Mouse (Mus musculus) thymus, postnatal 0 days (tissue): Measurements from ENCODE around the gene Hist3h2a. TPM values are rescaled to one million over a fixed set of nuclear protein-coding genes. Genes with fewer than 3 reads are reported as not detected.

Experiments used
- DNase-seq: peaks from one replicate; pipeline ENCODE4 v3.0.0-alpha.2; 2015; ENCODE audit warnings: low spot score
- polyA plus RNA-seq: library from polyadenylated mRNA; unstranded; fragments of >200 nt; fragmentation: Nextera tagmentation; extraction: Ambion mirVana; gene quantifications from 2 replicates; pipeline ENCODE4 v1.2.1, GENCODE M21; 2015

Hist3h2a gene
- 52.3 and 52.8 TPM in 2 replicates for polyA plus RNA-seq

GRCm38 (mm10) chr11:58954420-58955142 lies at the start of gene Hist3h2a, which contains the start of gene Trim17:
Gene Hist3h2a (plus strand): TSS chr11:58954685.
Gene Trim17 (plus strand): TSS chr11:58954685.
- peak; percentile 98 for DNase-seq

GRCm38 (mm10) chr11:58904838-58905237 lies 49.6 kb upstream of the Hist3h2a start:
- peak; percentile 47 for DNase-seq

DNA sequence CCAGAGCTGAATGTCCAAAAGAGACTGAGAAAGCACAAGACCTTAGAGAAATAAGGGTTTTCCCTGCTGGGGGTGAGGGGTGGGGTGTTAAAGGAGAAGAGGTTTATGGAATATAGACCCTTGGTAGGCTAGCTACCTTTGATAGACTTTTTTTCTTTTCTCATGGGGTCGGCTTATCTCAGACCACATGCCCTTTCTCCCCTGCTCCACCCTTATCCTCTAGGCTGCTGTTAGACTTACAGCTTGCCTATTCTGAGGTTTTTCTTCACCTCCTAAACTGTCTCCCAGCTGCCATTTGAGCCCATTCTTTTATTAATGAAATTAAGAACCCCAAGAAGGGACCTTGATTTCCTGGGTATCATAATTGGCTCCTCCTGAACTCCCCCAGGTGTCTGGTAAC lies 40.7 kb upstream of the Hist3h2a start:
- DNase-seq, result no peak

- peak; percentile 60 for DNase-seq
Measured at GRCm38 (mm10) chr11:58914461-58915028, 39.9 kb upstream of the Hist3h2a start.

DNA sequence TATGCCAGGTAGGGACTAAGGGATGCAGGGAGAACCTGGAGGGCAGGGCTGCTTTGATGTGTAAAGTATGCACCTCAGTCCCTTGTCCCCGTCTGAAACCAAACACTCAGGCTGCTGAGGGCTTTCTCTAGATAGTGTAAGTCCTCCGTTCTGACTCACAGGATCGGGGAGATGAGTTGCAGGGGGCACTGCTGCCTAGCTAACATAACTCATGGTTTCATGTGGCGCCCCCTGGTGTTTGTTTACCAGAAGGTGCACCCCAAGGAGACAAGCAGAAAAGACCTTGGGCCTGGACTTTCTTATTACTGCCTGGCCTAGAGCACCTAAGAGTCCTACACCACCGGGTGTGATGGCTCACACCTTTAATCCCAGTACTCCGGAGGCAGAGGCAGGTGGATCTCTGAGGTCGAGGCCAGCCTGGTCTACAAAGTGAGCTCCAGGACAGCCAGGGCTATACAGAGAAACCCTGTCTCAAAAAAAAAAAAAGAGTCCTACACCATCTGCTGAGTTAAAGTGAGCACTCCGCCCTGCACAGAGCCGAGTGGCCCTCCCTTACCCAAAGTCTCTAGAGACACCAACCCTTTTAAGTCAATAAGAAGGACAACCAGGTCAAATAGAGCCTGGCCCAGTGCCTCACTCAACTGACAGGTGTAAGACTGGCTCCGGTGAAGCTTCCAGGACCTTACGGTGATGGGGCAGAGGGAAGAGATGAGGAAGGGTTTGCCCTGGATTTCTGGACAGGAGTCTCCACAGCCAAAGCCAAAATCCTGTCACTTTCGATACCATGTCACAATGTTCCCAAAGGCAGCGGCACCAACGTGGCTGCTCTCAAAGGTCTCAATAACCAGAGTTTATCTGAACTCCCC lies 37.4 kb upstream of the Hist3h2a start:
- peak; percentile 89 for DNase-seq

DNA sequence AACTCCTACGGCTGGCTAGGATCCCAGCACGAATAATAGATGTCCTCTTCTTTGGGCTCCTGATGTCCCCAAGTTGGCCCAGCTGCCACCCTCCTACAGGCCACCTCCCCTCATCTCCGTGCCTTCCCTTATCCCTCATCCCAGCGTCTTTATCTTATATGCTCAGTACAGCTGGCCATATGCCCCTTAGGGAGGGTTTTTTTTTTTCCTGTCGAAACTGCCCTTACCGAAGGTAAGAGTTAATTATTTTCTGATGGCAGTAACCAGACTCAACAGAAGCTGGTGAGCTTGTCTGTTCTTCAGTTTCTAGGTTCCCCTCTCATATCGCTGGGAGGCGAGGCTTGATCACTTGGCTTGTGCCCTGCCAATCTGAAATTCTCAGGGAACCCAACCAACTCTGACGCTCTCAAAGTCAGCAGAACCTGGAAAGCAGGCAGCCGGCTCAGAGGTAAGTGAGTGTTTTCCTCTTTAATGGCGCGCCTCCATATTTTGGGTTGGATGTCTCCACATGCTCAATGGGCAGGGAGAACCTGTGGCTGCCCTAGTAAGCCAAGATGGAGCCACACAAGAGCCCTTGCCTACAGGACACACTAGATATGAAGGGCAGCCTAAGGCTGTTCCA lies 36.6 kb upstream of the Hist3h2a start, which contains the start of gene Btnl10:
TSS of gene Btnl10 (plus strand) at position 164 of the 622 bp plus-strand sequence.
- no peak for DNase-seq

DNA sequence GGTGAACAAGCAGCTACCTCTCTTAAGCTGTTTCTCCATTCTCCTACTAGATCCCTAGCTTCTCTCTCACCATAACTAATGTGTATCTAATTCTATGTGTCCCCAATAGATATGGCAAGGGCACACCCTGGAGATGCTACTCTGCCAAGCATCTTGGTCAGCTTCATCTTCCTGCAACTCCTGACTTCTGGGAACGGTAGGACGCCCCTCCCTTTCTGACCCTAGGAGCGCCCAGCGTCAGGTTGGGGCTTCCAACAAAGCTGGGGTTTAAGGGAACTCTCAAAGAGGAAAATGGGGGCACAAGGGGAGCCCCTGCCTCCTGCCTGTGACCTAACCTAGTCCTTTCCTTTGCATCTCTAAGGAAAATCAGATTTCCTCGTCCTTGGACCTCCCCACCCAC lies 35.7 kb upstream of the Hist3h2a start:
- no peak for DNase-seq

- DNase-seq, result no peak
Measured at GRCm38 (mm10) chr11:58922420-58922819, 32.1 kb upstream of the Hist3h2a start.

GRCm38 (mm10) chr11:58926651-58927050 lies 27.8 kb upstream of the Hist3h2a start:
- no peak for DNase-seq

GRCm38 (mm10) chr11:58927053-58927452 lies 27.4 kb upstream of the Hist3h2a start:
- no peak for DNase-seq

DNA sequence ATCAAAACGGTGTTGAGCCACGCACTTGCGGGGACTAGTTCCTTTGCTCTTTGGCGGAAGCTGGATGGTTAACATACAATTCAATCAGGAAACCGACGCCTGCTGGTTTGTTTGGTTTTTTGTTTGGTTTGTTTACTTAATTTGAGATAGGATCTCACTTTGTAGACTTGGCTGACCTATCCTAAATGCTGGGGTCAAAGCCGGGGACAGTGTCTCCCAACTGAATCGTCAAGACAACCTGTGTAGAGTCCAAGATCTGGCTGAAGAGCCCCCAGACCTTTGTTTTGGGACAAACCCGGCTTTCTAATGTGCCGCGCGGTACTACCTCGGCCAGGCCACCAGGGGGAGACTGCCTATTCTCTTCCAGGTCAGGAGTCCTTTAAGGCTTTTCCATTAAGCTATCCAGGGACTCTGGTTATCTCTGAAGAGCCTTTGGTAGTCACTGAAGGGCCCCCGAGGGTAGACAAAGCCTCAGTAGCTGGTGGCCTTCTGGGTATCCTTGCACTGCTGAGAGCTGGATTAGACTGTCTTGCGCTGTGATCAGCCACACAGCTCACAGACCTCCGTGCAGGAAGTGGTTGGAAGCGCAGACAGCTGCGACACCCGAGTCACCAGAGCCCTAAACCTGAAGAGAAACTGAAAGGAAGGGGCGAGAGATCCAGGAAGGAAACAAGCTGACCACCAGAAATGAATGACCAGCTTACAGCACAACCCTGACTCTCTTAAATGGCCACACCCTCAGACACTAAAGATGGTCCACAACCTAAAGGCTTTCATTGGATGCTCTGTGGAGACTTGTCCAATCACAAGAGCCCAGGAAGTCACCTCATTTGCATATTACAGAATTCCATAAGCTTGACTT lies 26.5 kb upstream of the Hist3h2a start:
- peak; percentile 89 for DNase-seq

DNA sequence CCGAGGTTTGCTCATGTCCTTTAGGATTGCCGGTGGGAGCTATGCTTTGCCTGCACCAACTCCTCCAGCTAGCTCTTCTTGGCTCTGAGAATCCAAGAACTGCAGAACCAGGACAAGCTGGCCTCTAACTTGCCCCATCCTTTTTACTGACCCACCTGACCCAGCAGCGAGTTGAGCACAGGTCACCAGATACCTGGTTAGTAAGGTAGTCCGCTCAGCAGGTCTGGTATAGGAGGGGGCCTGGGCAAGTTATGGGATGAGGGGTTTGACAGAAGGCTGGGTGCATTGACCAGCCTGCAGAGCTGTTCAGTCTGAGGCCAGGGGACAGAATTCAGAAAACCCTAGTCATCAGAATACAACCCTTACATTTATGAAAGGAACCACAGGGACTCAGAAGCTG lies 25.4 kb upstream of the Hist3h2a start:
- DNase-seq, result no peak

GRCm38 (mm10) chr11:58929641-58930040 lies 24.8 kb upstream of the Hist3h2a start:
- DNase-seq, result no peak

DNA sequence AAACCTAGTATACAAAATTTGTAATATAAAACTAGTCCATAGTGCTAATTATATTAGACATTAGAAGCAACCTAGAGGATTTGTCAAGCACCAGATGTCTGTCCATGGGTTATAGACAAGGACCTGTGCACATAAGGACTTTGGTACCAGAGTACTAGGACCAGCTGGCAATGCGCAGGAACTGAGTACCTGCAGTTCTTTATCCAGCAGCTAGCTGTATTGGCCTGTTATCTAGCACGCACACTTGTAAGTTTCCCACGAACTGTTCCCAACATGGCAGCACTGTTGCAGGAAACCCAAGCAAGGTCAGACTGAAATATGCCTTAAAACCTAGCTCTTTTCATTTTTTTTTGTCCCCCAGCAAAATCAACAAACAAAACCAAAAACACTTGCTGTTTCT lies 24.2 kb upstream of the Hist3h2a start:
- no peak for DNase-seq

- peak; percentile 43 for DNase-seq
Measured at GRCm38 (mm10) chr11:58931576-58931975, 22.9 kb upstream of the Hist3h2a start.

- DNase-seq, result no peak
Measured at GRCm38 (mm10) chr11:58937909-58938308, 16.6 kb upstream of the Hist3h2a start.

GRCm38 (mm10) chr11:58938322-58939087 lies 16.0 kb upstream of the Hist3h2a start, which contains the start of gene Rnf187:
Gene Rnf187 (minus strand): TSS chr11:58938916.
- peak; percentile 93 for DNase-seq

GRCm38 (mm10) chr11:58939088-58939439 lies 15.4 kb upstream of the Hist3h2a start:
- no peak for DNase-seq

- no peak for DNase-seq
Measured at GRCm38 (mm10) chr11:58944136-58944535, 10.3 kb upstream of the Hist3h2a start.

- no peak for DNase-seq
Measured at GRCm38 (mm10) chr11:58947306-58947705, 7.2 kb upstream of the Hist3h2a start.
